Comparison of ENCODE assay signal across 18 mouse cellular contexts in the genomic region with DNA sequence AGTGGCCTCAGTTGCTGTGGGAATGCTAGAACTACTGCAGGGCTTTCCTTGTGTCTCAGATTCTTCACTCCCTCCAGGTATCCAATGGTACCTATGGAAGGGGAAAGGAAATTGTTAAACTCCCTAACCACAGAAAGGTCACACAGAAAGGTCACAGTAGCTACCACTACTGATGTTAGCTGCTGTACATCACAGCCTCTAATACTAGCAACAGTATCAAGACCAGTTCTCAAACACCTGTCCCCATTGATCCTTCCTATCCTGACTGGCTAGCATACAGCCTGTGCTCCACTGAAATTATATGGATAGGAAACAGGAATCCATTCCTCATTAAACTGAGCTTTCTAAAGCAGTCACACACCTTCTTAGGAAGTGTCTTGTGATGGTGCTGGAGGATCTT. TPM values are rescaled to one million over a fixed set of nuclear protein-coding genes. Genes with fewer than 3 reads are reported as not detected.
A peak's percentile ranks its signal among the peaks of the same experiment; 100 is the strongest.
DNase-seq lines count a peak whose midpoint lies in the region; ATAC-seq and TF ChIP-seq lines count a peak whose summit lies in the region.
"Had no signal": no experiment of that assay in that cellular context is flagged by ENCODE, and none has a peak within 500 bp of the region (broad histone marks: within the 10 kb centered on the region; RNA-seq: fewer than 3 reads in every experiment).

No protein-coding gene starts in this region.

- H3K9ac ChIP-seq in heart, embryonic 16.5 days (ENCODE audit: low read length): no peak overlapping the region
- H3K9ac ChIP-seq in lung, postnatal 0 days (replicated peaks; ENCODE audit: low read depth): no peak overlapping the region
- H3K9ac ChIP-seq: embryonic facial prominence, embryonic 13.5 days; forebrain, postnatal 0 days; heart, embryonic 13.5 days had no signal

- H3K27ac ChIP-seq in heart, embryonic 16.5 days (ENCODE audit: low read length): no peak overlapping the region
- no peak overlapping the region for H3K27ac ChIP-seq in lung, postnatal 0 days (ENCODE audit: low read length)
- H3K27ac ChIP-seq: embryonic facial prominence, embryonic 13.5 days; heart, embryonic 13.5 days had no signal

- no peak for TF ChIP-seq POLR2A in lung, adult 2 months (IDR thresholded peaks at IDR 0.05; ENCODE audit: borderline replicate concordance, extremely low read depth, low read depth, low read length)

- no peaks in the 10 kb centered on the region for H3K36me3 ChIP-seq in heart, embryonic 16.5 days (ENCODE audit: control insufficient read depth, insufficient read depth)
- H3K36me3 ChIP-seq in lung, postnatal 0 days (ENCODE audit: insufficient read depth, low read length): no peaks in the 10 kb centered on the region
- H3K36me3 ChIP-seq: embryonic facial prominence, embryonic 13.5 days had no signal

- DNase-seq in heart, postnatal 4 days: no peak
- DNase-seq in lung, postnatal 0 days (ENCODE audit: low spot score): no peak
- DNase-seq in lung, adult 2 months: no peak
- no peak for DNase-seq in embryo, embryonic 10.5 days (ENCODE audit: low spot score)
- DNase-seq: adrenal gland, postnatal 36 days; cerebellum, postnatal 25 days; forebrain, postnatal 0 days; gastrocnemius, postnatal 10 days; left cerebral cortex, postnatal 4 days; lung, postnatal 14 days had no signal

- TF ChIP-seq EP300 in lung, postnatal 0 days (IDR thresholded peaks at IDR 0.05): no peak

- no peaks in the 10 kb centered on the region for H3K4me1 ChIP-seq in heart, embryonic 16.5 days (ENCODE audit: control insufficient read depth, insufficient read depth, low read length)
- no peaks in the 10 kb centered on the region for H3K4me1 ChIP-seq in lung, postnatal 0 days (ENCODE audit: insufficient read depth, low read depth, low read length)
- no peaks in the 10 kb centered on the region for H3K4me1 ChIP-seq in lung, adult 2 months (ENCODE audit: control insufficient read depth, insufficient read depth, low read length)
- H3K4me1 ChIP-seq: embryonic facial prominence, embryonic 13.5 days; heart, embryonic 13.5 days had no signal

- TF ChIP-seq CTCF in lung, postnatal 0 days (IDR thresholded peaks at IDR 0.05): no peak
- TF ChIP-seq CTCF in lung, adult 2 months (IDR thresholded peaks at IDR 0.05; ENCODE audit: insufficient read depth, low read length): no peak

- no peak overlapping the region for H3K4me2 ChIP-seq in heart, embryonic 16.5 days (ENCODE audit: low read depth, low read length)
- H3K4me2 ChIP-seq in lung, postnatal 0 days (replicated peaks; ENCODE audit: low read depth, low read length): no peak overlapping the region
- H3K4me2 ChIP-seq: embryonic facial prominence, embryonic 13.5 days; heart, embryonic 13.5 days had no signal

- peak; percentile 26 for ATAC-seq in heart, embryonic 16.5 days (replicated peaks; ENCODE audit: extremely low read depth, insufficient read depth, low FRiP score)
- 0 out of 2 replicates have a peak, but pooled peaks have one; percentile 4 for ATAC-seq in lung, postnatal 0 days
- peak; percentile 9; the same call in 1 of the 2 replicates for ATAC-seq in granulocyte monocyte progenitor cell, adult 5-6 weeks (replicated peaks; ENCODE audit: poor library complexity, severe bottlenecking)
- peak; percentile 33; the same call in 1 of the 2 replicates for ATAC-seq in monocyte, adult 5-6 weeks (replicated peaks; ENCODE audit: insufficient number of reproducible peaks, low FRiP score, low TSS enrichment, poor library complexity, severe bottlenecking)
- ATAC-seq in erythroid progenitor cell, adult 5-6 weeks (replicated peaks; ENCODE audit: low FRiP score, poor library complexity, severe bottlenecking): no peak
- ATAC-seq: forebrain, postnatal 0 days; inflammation-experienced regulatory T-cells, adult 6 months had no signal

- H3K4me3 ChIP-seq in heart, embryonic 16.5 days (ENCODE audit: low read length): no peak overlapping the region
- H3K4me3 ChIP-seq in lung, postnatal 0 days (ENCODE audit: low read depth, low read length): no peak overlapping the region
- H3K4me3 ChIP-seq in lung, adult 2 months (replicated peaks; ENCODE audit: extremely low read depth, low read depth, low read length): no peak overlapping the region
- H3K4me3 ChIP-seq: embryonic facial prominence, embryonic 13.5 days; heart, embryonic 13.5 days had no signal

- peaks cover 51% of the 10 kb centered on the region for H3K9me3 ChIP-seq in heart, embryonic 16.5 days (replicated peaks; ENCODE audit: control insufficient read depth, low read length)
- peaks cover 46% of the 10 kb centered on the region for H3K9me3 ChIP-seq in lung, postnatal 0 days (ENCODE audit: low read length)

- H3K27me3 ChIP-seq in heart, embryonic 16.5 days (ENCODE audit: control insufficient read depth, insufficient read depth, low read length): no peaks in the 10 kb centered on the region
- no peaks in the 10 kb centered on the region for H3K27me3 ChIP-seq in lung, postnatal 0 days (replicated peaks; ENCODE audit: insufficient read depth, low read length)
- H3K27me3 ChIP-seq: embryonic facial prominence, embryonic 13.5 days; heart, embryonic 13.5 days had no signal

RNA-seq across cellular contexts. Expression of a gene that starts 19.9 kb away (rescaled TPM):
- 0.12 and 0.25 TPM in 2 replicates for polyA plus RNA-seq in heart, embryonic 16.5 days (2015; fragmentation: Nextera tagmentation; extraction: Ambion mirVana)
- under 1 TPM; 0.33 to 0.72 TPM for total RNA-seq in heart, postnatal 4 days (2021)
- polyA plus RNA-seq in lung, postnatal 0 days (2015; fragmentation: Nextera tagmentation; extraction: Ambion mirVana): 0.05 and 0.11 TPM in 2 replicates
- polyA plus RNA-seq in lung, adult 2 months (2012; rRNA removed): 0.04 TPM in 1 of 2 replicates, not detected in the other
- 0.26 and 2.7 TPM in 2 replicates for total RNA-seq in granulocyte monocyte progenitor cell, adult 5-6 weeks (2014; fragmentation: Nextera tagmentation)
- total RNA-seq in granulocyte monocyte progenitor cell, adult 5-6 weeks (2017): 0.13 and 0.36 TPM in 2 replicates
- total RNA-seq in monocyte, adult 5-6 weeks (2017): not detected in 3 replicates
- 1.7 TPM in 1 of 2 replicates, not detected in the other for total RNA-seq in erythroid progenitor cell, adult 5-6 weeks (2015; ENCODE audit: low replicate concordance)
- total RNA-seq in erythroid progenitor cell, adult 5-6 weeks (2017; ENCODE audit: low replicate concordance): not detected in 2 replicates

RNA-seq across cellular contexts. Expression of a gene that starts 27.9 kb away (rescaled TPM):
- 4.6 and 6.3 TPM in 2 replicates for polyA plus RNA-seq in heart, embryonic 16.5 days (2015; fragmentation: Nextera tagmentation; extraction: Ambion mirVana)
- total RNA-seq in heart, postnatal 4 days (2021): 1 to 10 TPM; 6.0 to 6.7 TPM
- polyA plus RNA-seq in lung, postnatal 0 days (2015; fragmentation: Nextera tagmentation; extraction: Ambion mirVana): 1.4 and 1.7 TPM in 2 replicates
- 0.15 and 0.31 TPM in 2 replicates for polyA plus RNA-seq in lung, adult 2 months (2012; rRNA removed)
- total RNA-seq in granulocyte monocyte progenitor cell, adult 5-6 weeks (2014; fragmentation: Nextera tagmentation): 9.9 and 13.5 TPM in 2 replicates
- 13.1 and 15.3 TPM in 2 replicates for total RNA-seq in granulocyte monocyte progenitor cell, adult 5-6 weeks (2017)
- total RNA-seq in monocyte, adult 5-6 weeks (2017): 0.58 TPM in 1 of 3 replicates, not detected in the others
- total RNA-seq in erythroid progenitor cell, adult 5-6 weeks (2015; ENCODE audit: low replicate concordance): 0.84 and 7.6 TPM in 2 replicates
- total RNA-seq in erythroid progenitor cell, adult 5-6 weeks (2017; ENCODE audit: low replicate concordance): 1.5 and 4.4 TPM in 2 replicates

RNA-seq across cellular contexts. Expression of a gene that starts 33.0 kb away (rescaled TPM):
- 0.05 and 0.16 TPM in 2 replicates for polyA plus RNA-seq in heart, embryonic 16.5 days (2015; fragmentation: Nextera tagmentation; extraction: Ambion mirVana)
- under 1 TPM; 0.12 to 0.34 TPM for total RNA-seq in heart, postnatal 4 days (2021)
- polyA plus RNA-seq in lung, postnatal 0 days (2015; fragmentation: Nextera tagmentation; extraction: Ambion mirVana): 0.19 and 0.49 TPM in 2 replicates
- polyA plus RNA-seq in lung, adult 2 months (2012; rRNA removed): not detected in 2 replicates
- total RNA-seq in granulocyte monocyte progenitor cell, adult 5-6 weeks (2014; fragmentation: Nextera tagmentation): 0.49 and 0.64 TPM in 2 replicates
- total RNA-seq in granulocyte monocyte progenitor cell, adult 5-6 weeks (2017): 0.36 TPM in 1 of 2 replicates, not detected in the other
- not detected in 3 replicates for total RNA-seq in monocyte, adult 5-6 weeks (2017)
- not detected in 2 replicates for total RNA-seq in erythroid progenitor cell, adult 5-6 weeks (2015; ENCODE audit: low replicate concordance)
- not detected in 2 replicates for total RNA-seq in erythroid progenitor cell, adult 5-6 weeks (2017; ENCODE audit: low replicate concordance)
- total RNA-seq: gastrocnemius, postnatal 10 days; layer of hippocampus, postnatal 25 days; left cerebral cortex, postnatal 4 days had no signal
- polyA plus RNA-seq: forebrain, postnatal 0 days had no signal
